Mouse (Mus musculus) ovary, postnatal 14 days (tissue): ENCODE results near the gene Cox19.

Experiments
- DNase-seq: peaks from one replicate; pipeline ENCODE4 v3.0.0; 2022; ENCODE audit warnings: low spot score

Gene Cox19

DNA sequence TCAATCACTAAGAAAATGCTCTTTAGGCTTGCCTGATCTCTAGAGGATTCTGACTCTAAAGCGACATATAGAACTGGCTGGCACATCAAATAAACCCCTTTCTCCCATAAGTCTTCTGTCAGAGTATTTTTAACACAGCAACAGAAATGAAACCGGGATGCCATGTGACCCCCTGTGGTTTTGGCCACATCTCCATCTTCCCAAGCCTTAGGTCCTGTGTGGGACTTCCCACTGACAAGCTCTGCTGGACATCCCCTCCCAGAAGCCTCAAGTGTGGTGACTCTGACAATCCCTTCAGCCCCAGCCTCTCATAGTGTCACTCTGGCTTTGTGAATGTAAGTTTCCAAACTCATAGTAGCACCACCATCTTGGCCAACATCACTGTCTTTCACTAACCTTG, 57.1 kb downstream of the Cox19 start:
- DNase-seq, result no peak

DNA sequence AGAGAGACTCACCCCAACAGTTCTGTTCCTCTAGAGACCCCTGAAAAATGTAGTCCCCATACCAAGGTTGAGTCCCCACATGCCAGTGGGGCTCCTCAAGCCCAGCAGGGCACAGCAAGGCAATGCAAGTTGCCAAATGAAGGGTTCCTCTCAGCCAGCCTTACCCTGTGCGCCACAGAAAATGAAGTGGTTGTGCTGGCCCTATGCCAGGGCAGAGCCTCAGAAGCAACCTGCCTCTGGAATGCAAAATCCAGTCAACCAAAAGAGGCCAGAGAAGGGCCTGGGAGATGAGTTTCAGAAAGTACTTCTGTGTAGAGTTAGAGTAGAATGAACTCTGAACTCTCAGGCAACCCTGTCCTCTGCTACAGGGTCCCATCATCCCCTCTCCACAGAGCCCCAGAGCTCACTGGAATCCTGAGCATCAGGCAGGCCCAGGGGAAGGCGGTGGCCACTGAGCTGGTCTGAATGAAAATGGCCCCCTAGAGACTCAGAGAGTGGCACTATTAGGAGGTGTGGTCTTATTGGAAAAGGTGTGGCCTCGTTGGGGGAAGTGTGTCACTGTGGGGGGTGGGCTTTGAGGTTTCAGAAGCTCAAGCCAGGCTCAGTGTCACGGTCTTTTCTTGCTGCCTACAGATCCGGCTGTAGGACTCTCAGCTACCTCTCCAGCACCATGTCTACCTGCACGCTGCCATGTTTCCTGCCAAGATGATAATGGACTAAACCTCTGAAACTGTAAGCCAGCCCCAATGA, 59.2 kb downstream of the Cox19 start:
- no peak for DNase-seq

DNA sequence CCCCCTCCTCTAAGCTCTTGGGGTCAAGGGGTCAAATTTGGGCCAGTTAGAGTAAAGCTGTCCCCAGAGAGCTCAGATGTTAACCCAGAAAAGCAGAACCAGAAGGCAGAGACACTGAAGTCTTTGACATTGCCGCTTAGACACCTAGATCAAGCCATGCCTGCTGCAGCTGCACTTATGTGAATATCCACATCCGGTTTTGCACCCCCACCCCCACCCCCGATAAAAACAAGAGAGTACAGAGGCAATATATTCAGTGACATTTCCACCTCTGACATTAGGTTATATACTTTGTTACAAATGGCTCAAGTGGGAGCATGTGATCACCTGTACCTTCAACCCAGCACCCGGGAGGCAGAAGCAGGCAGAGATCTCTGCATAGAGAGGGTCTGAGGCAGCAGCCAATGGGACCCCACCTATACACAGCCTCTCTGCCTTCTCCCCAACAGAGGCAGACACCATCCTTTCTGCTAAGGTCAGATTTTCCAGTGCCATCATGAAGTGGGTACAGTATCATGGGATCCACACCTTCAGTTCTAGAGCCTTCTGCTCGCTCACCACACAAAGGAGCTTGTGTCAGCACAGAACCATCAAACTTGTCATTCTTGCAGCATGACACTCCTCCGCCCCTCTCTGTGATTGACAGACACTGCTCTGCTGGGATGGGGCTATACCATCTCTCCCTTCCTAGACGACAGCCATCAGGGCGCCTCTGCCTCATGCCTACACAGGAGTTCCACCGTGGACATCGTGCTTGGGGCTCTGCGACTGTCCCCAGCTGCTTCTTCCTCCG, 60.6 kb downstream of the Cox19 start:
- DNase-seq, result no peak

DNA sequence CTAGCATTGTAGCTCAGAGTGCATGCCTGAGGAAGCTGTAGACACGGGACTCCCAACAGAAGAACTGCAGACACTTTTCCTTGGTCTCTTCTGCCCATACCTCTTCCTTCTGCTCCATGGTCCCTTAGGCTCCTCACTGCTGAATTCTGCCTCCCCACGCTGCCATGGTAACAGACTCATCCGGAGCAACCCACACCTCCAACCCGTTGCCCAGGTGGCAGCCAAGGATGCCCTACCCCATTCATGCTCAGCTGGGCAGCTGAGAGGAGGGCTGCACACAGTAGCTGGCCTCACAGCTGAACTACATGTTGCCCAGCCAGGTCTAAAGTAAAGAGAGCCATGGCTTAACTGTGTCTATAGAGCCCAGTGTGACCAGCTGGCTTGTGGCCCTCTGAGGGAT, 62.6 kb downstream of the Cox19 start:
- DNase-seq, result no peak

DNA sequence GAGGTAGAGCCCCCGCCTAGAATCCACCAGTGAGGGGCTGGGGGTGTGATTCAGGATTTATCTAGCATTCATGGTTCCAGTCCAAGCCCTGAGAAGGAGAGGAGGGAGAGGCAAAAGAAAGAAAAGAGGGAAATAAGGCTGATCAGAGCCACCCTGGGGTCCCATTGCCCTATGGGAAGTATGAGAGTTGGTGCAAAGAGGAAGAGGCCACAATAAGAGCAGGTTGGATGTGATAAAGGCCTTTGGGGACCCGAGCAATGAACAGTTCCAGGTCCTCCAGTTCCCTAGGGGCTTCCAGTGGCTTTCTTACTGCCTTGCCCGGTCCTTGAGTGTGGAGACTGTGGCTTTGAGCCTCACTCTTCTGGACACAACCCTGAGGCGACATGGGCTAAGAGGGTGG, 63.4 kb downstream of the Cox19 start:
- no peak for DNase-seq

DNA sequence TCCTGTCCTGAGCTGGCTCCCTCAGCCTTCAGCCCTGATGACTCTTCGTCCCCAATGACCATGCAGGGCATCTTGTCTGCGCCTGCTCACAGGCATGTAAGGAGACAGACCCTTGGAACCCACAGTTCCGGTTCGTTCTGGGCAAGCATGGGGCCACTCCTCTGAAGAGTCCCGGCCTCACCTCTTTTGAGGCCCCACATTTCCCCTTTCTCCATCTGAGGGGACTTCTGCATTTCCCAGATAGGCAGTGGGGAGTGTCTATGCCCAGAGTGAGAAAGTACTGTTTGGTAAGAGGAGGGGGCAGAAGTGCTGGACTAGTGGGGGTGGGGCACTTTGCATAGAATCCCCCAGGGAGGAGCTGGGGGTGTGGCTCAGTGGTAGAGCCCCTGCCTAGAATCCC, 64.1 kb downstream of the Cox19 start:
- DNase-seq, result no peak
